Mouse (Mus musculus): ENCODE measurements around the gene Lbp.

Gene Lbp

GRCm38 (mm10) chr2:158316371-158316770 lies 10.1 kb downstream of the Lbp start:
- peak in 1 of 2 experiments; percentile 25 for DNase-seq

- peak in 1 of 2 experiments; percentile 29 for DNase-seq
Observed at GRCm38 (mm10) chr2:158317026-158317425, 10.7 kb downstream of the Lbp start.

- DNase-seq, result no peak
Observed at GRCm38 (mm10) chr2:158321596-158321995, 15.3 kb downstream of the Lbp start.

GRCm38 (mm10) chr2:158322845-158323244 lies 16.6 kb downstream of the Lbp start:
- DNase-seq, result no peak

GRCm38 (mm10) chr2:158324531-158325190 lies 18.4 kb downstream of the Lbp start:
- DNase-seq, result no peak

GRCm38 (mm10) chr2:158325609-158326008 lies 19.3 kb downstream of the Lbp start:
- no peak for DNase-seq

- DNase-seq, result no peak
Observed at GRCm38 (mm10) chr2:158334356-158334755, 28.1 kb downstream of the Lbp start.

- no peak for DNase-seq
Observed at GRCm38 (mm10) chr2:158337698-158338097, 31.4 kb downstream of the Lbp start.

GRCm38 (mm10) chr2:158339948-158340564 lies 33.8 kb downstream of the Lbp start:
- no peak for DNase-seq

GRCm38 (mm10) chr2:158341324-158341723 lies 35.0 kb downstream of the Lbp start:
- DNase-seq, result no peak

GRCm38 (mm10) chr2:158343495-158343894 lies 37.2 kb downstream of the Lbp start:
- no peak for DNase-seq

GRCm38 (mm10) chr2:158346467-158346866 lies 40.2 kb downstream of the Lbp start:
- no peak for DNase-seq

- peak; percentile 42 to 75 for DNase-seq
Observed at GRCm38 (mm10) chr2:158347868-158348267, 41.6 kb downstream of the Lbp start.

GRCm38 (mm10) chr2:158352801-158353520 lies 46.7 kb downstream of the Lbp start:
- no peak for DNase-seq

GRCm38 (mm10) chr2:158354348-158355114 lies 48.2 kb downstream of the Lbp start:
- no peak for DNase-seq

GRCm38 (mm10) chr2:158355238-158355637 lies 48.9 kb downstream of the Lbp start:
- no peak for DNase-seq

- no peak for DNase-seq
Observed at GRCm38 (mm10) chr2:158356121-158356520, 49.8 kb downstream of the Lbp start.

GRCm38 (mm10) chr2:158359757-158360620 lies 53.7 kb downstream of the Lbp start:
- peak; percentile 39 to 57 for DNase-seq

- peak; percentile 79 to 83 for DNase-seq
Observed at GRCm38 (mm10) chr2:158360873-158361677, 54.8 kb downstream of the Lbp start.

- DNase-seq, result peak in 1 of 2 experiments; percentile 43
Observed at GRCm38 (mm10) chr2:158361678-158362320, 55.5 kb downstream of the Lbp start.

- peak in 1 of 2 experiments; percentile 51 for DNase-seq
Observed at GRCm38 (mm10) chr2:158364175-158364574, 57.9 kb downstream of the Lbp start.
